Mouse (Mus musculus): ENCODE measurements around the gene Kcnk7. TPM values are rescaled to one million over a fixed set of nuclear protein-coding genes. Genes with fewer than 3 reads are reported as not detected.
A peak's percentile ranks its signal among the peaks of the same experiment; 100 is the strongest.

The Kcnk7 gene
- total RNA-seq, 1 experiment: 0.67 TPM

- Histone ChIP-seq H3K9me3 (ENCODE audit: control insufficient read depth, insufficient read depth, low read depth, low read length) (no peaks in the 10 kb centered on the region), H3K36me3 (ENCODE audit: control insufficient read depth, insufficient read depth, low read length, poor library complexity, severe bottlenecking) (no peaks in the 10 kb centered on the region), H3K27ac (ENCODE audit: insufficient read depth, low read depth, low read length, poor library complexity, severe bottlenecking) (no peak within 1 kb of the TSS), H3K4me1 (ENCODE audit: control insufficient read depth in 2 of 2, insufficient read depth in 2 of 2, low read length in 2 of 2, poor library complexity in 1 of 2) (0 out of 4 replicates have a peak, but pooled peaks cover 0 to 4% of the 10 kb centered on the region in 2 experiments), H3K4me3 (ENCODE audit: insufficient read depth in 1 of 2, low read depth in 1 of 2, low read length in 2 of 2, poor library complexity in 1 of 2, severe bottlenecking in 1 of 2) (peak within 1 kb of the TSS; percentile 57 to 63), H3K9ac (ENCODE audit: insufficient read depth, low read depth, low read length, poor library complexity, severe bottlenecking) (peak within 1 kb of the TSS; percentile 62)
- TF ChIP-seq ZNF384 (IDR thresholded peaks at IDR 0.05; ENCODE audit: low read depth, low read length) (no peak), HCFC1 (IDR thresholded peaks at IDR 0.05; ENCODE audit: borderline replicate concordance, insufficient read depth, low read length) (no peak), MAFK (IDR thresholded peaks at IDR 0.05; ENCODE audit: insufficient read depth, low read depth, low read length) (no peak), ZC3H11A (IDR thresholded peaks at IDR 0.05; ENCODE audit: borderline replicate concordance, low read depth, low read length) (no peak), CHD2 (IDR thresholded peaks at IDR 0.05; ENCODE audit: low read depth, low read length) (no peak)
- DNase-seq (ENCODE audit: low read depth, low spot score): no peak
- in situ Hi-C loops (cut with MboI; ENCODE audit: low sequenced_read_pairs in 2 of 2, unreplicated experiment in 2 of 2): no loop called here
Observed at GRCm38 (mm10) chr19:5740320-5741317, 36.5 kb downstream of the Kcnk7 start, which contains the start of gene Ltbp3. Gene Ltbp3 (plus strand): TSS chr19:5740904.

- peak overlapping the region; percentile 62 for H3K9ac ChIP-seq (ENCODE audit: insufficient read depth, low read depth, low read length, poor library complexity, severe bottlenecking)
- in situ Hi-C loops (cut with MboI; ENCODE audit: low sequenced_read_pairs in 2 of 2, unreplicated experiment in 2 of 2): no loop called here
- peaks cover 2 to 13% of the 10 kb centered on the region in 2 experiments; a peak in 3 of 4 replicates for H3K4me1 ChIP-seq (ENCODE audit: control insufficient read depth in 2 of 2, insufficient read depth in 2 of 2, low read length in 2 of 2, poor library complexity in 1 of 2)
Observed at GRCm38 (mm10) chr19:5741641-5742240, 37.6 kb downstream of the Kcnk7 start.

DNA sequence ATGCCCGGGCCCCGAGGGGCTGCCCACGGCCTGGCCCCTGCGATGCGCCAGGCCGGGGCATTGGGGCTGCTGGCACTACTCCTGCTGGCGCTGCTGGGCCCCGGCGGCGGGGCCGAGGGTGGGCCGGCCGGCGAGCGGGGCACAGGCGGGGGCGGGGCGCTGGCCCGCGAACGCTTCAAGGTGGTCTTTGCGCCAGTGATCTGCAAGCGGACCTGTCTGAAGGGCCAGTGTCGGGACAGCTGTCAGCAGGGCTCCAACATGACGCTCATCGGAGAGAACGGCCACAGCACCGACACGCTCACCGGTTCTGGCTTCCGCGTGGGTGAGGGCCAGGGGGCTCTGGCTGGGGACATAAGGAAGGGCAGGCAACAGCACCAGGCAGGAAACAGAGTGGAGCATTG lies 38.1 kb downstream of the Kcnk7 start:
- Histone ChIP-seq H3K9ac (ENCODE audit: insufficient read depth, low read depth, low read length, poor library complexity, severe bottlenecking) (peak overlapping the region; percentile 62), H3K4me3 (ENCODE audit: insufficient read depth in 1 of 2, low read depth in 1 of 2, low read length in 2 of 2, poor library complexity in 1 of 2, severe bottlenecking in 1 of 2) (peak overlapping the region; percentile 57 to 63), H3K4me1 (ENCODE audit: control insufficient read depth in 2 of 2, insufficient read depth in 2 of 2, low read length in 2 of 2, poor library complexity in 1 of 2) (peaks cover 2 to 17% of the 10 kb centered on the region in 2 experiments; a peak in 3 of 4 replicates), H3K36me3 (ENCODE audit: control insufficient read depth, insufficient read depth, low read length, poor library complexity, severe bottlenecking) (no peaks in the 10 kb centered on the region), H3K27ac (ENCODE audit: insufficient read depth, low read depth, low read length, poor library complexity, severe bottlenecking) (no peak overlapping the region), H3K9me3 (ENCODE audit: control insufficient read depth, insufficient read depth, low read depth, low read length) (no peaks in the 10 kb centered on the region)
- in situ Hi-C loops (cut with MboI; ENCODE audit: low sequenced_read_pairs in 2 of 2, unreplicated experiment in 2 of 2): no loop called here
- DNase-seq (ENCODE audit: low read depth, low spot score): no peak
- no peak for TF ChIP-seq HCFC1 (IDR thresholded peaks at IDR 0.05; ENCODE audit: borderline replicate concordance, insufficient read depth, low read length)
- no peak for TF ChIP-seq MAFK (IDR thresholded peaks at IDR 0.05; ENCODE audit: insufficient read depth, low read depth, low read length)
- no peak for TF ChIP-seq CHD2 (IDR thresholded peaks at IDR 0.05; ENCODE audit: low read depth, low read length)
- no peak for TF ChIP-seq ZC3H11A (IDR thresholded peaks at IDR 0.05; ENCODE audit: borderline replicate concordance, low read depth, low read length)
- no peak for TF ChIP-seq ZNF384 (IDR thresholded peaks at IDR 0.05; ENCODE audit: low read depth, low read length)

More at GRCm38 (mm10) chr19:5741641-5742240, 37.6 kb downstream of the Kcnk7 start:
- no peak for DNase-seq (ENCODE audit: low read depth, low spot score)
- H3K27ac ChIP-seq (ENCODE audit: insufficient read depth, low read depth, low read length, poor library complexity, severe bottlenecking): no peak overlapping the region
- H3K36me3 ChIP-seq (ENCODE audit: control insufficient read depth, insufficient read depth, low read length, poor library complexity, severe bottlenecking): no peaks in the 10 kb centered on the region
- TF ChIP-seq CHD2 (IDR thresholded peaks at IDR 0.05; ENCODE audit: low read depth, low read length) (no peak), ZNF384 (IDR thresholded peaks at IDR 0.05; ENCODE audit: low read depth, low read length) (0 out of 2 replicates have a peak, but pooled peaks have one; percentile 18)
- peak overlapping the region; percentile 57 to 63 for H3K4me3 ChIP-seq (ENCODE audit: insufficient read depth in 1 of 2, low read depth in 1 of 2, low read length in 2 of 2, poor library complexity in 1 of 2, severe bottlenecking in 1 of 2)
- H3K9me3 ChIP-seq (ENCODE audit: control insufficient read depth, insufficient read depth, low read depth, low read length): no peaks in the 10 kb centered on the region

DNA sequence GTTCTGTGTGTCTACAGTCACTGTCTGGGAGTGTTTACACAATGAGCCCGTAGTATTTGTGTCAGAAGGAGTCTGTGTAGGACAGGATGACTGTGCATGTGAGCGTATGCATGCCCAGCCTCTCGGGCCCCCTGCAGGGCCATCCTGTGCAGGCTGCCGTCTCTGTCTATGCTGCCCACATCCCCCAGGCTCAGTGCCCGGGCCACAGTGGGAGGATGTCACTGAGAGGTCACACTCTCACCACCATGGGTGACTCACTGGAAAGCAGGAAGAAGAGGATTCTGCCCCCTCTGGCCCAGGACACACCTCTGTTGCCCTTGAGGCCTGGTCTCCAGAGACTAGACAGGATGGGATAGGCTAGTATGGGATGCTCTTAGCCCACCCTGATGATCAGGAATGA lies 39.4 kb downstream of the Kcnk7 start:
- no peak for DNase-seq (ENCODE audit: low read depth, low spot score)
- H3K36me3 ChIP-seq (ENCODE audit: control insufficient read depth, insufficient read depth, low read length, poor library complexity, severe bottlenecking): no peaks in the 10 kb centered on the region
- H3K9me3 ChIP-seq (ENCODE audit: control insufficient read depth, insufficient read depth, low read depth, low read length): no peaks in the 10 kb centered on the region
- no peak overlapping the region for H3K4me3 ChIP-seq (ENCODE audit: insufficient read depth in 1 of 2, low read depth in 1 of 2, low read length in 2 of 2, poor library complexity in 1 of 2, severe bottlenecking in 1 of 2)
- peaks cover 2 to 21% of the 10 kb centered on the region in 2 experiments; a peak in 3 of 4 replicates for H3K4me1 ChIP-seq (ENCODE audit: control insufficient read depth in 2 of 2, insufficient read depth in 2 of 2, low read length in 2 of 2, poor library complexity in 1 of 2)
- TF ChIP-seq ZC3H11A (IDR thresholded peaks at IDR 0.05; ENCODE audit: borderline replicate concordance, low read depth, low read length) (no peak), ZNF384 (IDR thresholded peaks at IDR 0.05; ENCODE audit: low read depth, low read length) (no peak), CHD2 (IDR thresholded peaks at IDR 0.05; ENCODE audit: low read depth, low read length) (no peak), HCFC1 (IDR thresholded peaks at IDR 0.05; ENCODE audit: borderline replicate concordance, insufficient read depth, low read length) (no peak), MAFK (IDR thresholded peaks at IDR 0.05; ENCODE audit: insufficient read depth, low read depth, low read length) (no peak)
- H3K27ac ChIP-seq (ENCODE audit: insufficient read depth, low read depth, low read length, poor library complexity, severe bottlenecking): no peak overlapping the region
- in situ Hi-C loops (cut with MboI; ENCODE audit: low sequenced_read_pairs in 2 of 2, unreplicated experiment in 2 of 2): no loop called here
- H3K9ac ChIP-seq (ENCODE audit: insufficient read depth, low read depth, low read length, poor library complexity, severe bottlenecking): no peak overlapping the region
